Mouse (Mus musculus) frontal cortex, postnatal 36 days (tissue): ENCODE measurements at regions not wholly inside any gene's neighbourhood (a gene's known extent, or its start where the extent isn't known, plus 50 kb on each side); places are given as distances from the start of the nearest gene placed in this dataset.

Experiments
- DNase-seq, 2 experiments: peaks; one replicate each; pipeline ENCODE4 v3.0.0; 2022; ENCODE audit warnings: low spot score in 2 of 2

GRCm38 (mm10) chr1:124156832-124157231 lies 111.5 kb upstream of the Dpp10 start:
- DNase-seq = peak in 1 of 2 experiments; percentile 35

GRCm38 (mm10) chr1:124152101-124152500 lies 106.7 kb upstream of the Dpp10 start:
- DNase-seq = no peak

- peak; percentile 59 to 72 for DNase-seq
Measured at GRCm38 (mm10) chr1:124148590-124148989, 103.2 kb upstream of the Dpp10 start.

GRCm38 (mm10) chr1:124104286-124104846 lies 59.0 kb upstream of the Dpp10 start:
- no peak for DNase-seq

GRCm38 (mm10) chr1:124103049-124103448 lies 57.7 kb upstream of the Dpp10 start:
- no peak for DNase-seq
